Mouse (Mus musculus) cerebellum, postnatal 25 days (tissue): ENCODE results near the gene Gm21887.
"Not testable (repeated sequence)": the region's sequence is repeated elsewhere in the genome, so short reads cannot be mapped to it uniquely, and the experiment has no call there.

Source experiments
- DNase-seq, 2 experiments: peaks; one replicate each; pipeline ENCODE4 v3.0.0; 2021; ENCODE audit warnings: mixed read lengths in 2 of 2

Gm21887 gene

DNA sequence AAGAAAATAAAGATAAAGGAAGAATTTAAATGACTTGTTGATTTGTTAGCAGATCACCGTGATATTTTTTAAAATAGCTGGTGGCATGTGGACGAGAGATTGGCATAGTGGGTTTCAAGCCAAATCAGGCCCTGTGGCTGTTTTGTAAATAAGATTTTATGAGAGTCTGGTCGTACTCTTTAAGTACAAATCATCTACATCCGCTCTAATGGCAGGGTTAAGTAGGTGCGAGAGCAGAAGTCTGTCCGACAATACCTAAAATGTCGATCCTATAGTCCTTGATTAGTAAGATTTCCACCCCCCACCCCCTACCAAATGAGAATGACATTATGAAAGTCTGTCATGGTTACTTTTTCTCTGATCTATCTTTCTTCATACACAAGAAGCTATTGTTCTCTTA is 25.1 kb upstream of the Gm21887 start:
- DNase-seq: not testable (repeated sequence)

GRCm38 (mm10) chrX:169984853-169985252 is 24.6 kb upstream of the Gm21887 start:
- peak; percentile 11 to 22 for DNase-seq

DNA sequence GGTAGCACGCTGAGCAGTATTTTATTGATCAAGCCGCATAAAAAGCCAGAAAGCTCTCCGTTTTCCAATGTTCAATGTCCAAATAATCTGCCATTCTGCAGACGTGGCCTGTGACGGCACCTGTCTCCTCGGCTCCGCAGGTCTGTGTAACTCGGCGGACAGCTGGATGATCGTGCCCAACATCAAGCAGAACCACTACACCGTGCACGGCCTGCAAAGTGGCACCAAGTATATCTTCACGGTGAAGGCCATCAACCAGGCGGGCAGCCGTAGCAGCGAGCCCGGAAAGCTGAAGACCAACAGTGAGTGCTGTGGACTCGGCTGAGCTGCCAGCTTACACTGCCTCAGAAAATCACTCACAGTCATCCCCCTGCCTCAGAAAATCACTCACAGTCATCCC is 23.7 kb upstream of the Gm21887 start:
- DNase-seq: peak; percentile 44 to 64

- DNase-seq: peak; percentile 91 to 93
Observed at GRCm38 (mm10) chrX:169986519-169987367, 22.7 kb upstream of the Gm21887 start.

GRCm38 (mm10) chrX:169987368-169987837 is 22.1 kb upstream of the Gm21887 start:
- DNase-seq: peak; percentile 57 to 67

DNA sequence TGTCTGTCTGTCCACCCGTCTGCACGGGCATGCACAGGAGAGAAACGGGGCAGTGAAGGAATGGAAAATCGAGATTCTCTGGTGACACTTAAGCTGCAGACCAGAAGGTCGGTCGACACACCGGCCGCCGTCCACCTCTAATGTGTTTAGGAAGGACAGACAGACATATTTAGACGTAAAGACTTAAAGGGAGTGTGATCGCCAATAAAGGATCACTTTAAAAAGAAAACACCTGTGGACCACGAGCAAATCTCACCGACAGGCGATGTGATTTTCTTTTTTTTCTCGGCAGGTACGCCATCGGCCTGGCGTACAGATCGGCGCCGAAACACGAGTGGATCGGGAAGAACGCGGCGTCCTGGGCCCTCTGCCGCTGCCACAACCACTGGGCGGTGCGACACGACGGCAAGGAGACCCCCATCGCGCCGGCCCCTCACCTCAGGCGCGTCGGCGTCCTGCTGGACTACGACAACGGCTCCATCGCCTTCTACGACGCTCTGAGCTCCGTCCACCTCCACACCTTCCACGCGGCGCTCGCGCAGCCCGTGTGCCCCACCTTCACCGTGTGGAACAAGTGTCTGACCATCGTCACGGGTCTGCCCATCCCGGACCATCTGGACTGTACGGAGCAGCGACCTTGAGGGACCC is 20.8 kb upstream of the Gm21887 start:
- peak; percentile 40 to 62 for DNase-seq

GRCm38 (mm10) chrX:169989219-169989595 is 20.3 kb upstream of the Gm21887 start:
- DNase-seq: not testable (repeated sequence)

GRCm38 (mm10) chrX:169989691-169990631 is 19.5 kb upstream of the Gm21887 start:
- DNase-seq: peak; percentile 76 to 82

DNA sequence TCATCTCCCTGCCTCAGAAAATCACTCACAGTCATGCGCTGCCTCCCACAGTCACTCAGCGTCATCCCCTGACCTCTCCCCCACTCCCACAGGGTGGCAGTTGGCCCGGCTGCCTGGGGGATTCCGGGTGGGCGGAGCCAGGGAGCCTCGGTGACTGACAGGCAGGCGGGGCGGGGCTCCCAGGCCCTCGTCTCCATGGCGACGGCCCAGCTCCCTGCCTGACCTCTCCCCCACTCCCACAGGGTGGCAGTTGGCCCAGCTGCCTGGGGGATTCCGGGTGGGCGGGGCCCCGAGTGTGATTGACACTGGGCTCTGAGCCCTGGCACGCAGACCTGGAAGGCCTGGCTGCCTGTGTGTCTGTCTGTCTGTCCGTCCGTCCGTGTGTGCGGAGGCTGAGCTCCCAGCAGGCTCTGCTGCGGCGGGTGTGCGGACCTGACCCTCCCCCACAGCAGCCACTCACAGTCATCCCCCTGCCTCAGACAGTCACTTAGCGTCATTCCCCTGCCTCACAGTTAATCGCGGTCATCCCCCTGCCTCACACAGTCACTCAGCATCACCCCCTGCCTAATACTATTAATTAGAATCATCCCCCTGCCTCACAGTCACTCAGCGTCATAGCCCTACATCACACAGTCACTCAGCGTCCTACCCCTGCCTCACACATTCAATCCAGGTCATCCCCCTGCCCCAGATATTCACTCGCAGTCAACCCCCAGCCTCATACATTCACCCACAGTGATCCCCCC is 18.2 kb upstream of the Gm21887 start:
- peak; percentile 87 to 97 for DNase-seq

GRCm38 (mm10) chrX:169992086-169992930 is 17.2 kb upstream of the Gm21887 start:
- DNase-seq: peak; percentile 23 to 48

- peak in 1 of 2 experiments; percentile 38 for DNase-seq
Observed at GRCm38 (mm10) chrX:169992951-169993547, 16.4 kb upstream of the Gm21887 start.

DNA sequence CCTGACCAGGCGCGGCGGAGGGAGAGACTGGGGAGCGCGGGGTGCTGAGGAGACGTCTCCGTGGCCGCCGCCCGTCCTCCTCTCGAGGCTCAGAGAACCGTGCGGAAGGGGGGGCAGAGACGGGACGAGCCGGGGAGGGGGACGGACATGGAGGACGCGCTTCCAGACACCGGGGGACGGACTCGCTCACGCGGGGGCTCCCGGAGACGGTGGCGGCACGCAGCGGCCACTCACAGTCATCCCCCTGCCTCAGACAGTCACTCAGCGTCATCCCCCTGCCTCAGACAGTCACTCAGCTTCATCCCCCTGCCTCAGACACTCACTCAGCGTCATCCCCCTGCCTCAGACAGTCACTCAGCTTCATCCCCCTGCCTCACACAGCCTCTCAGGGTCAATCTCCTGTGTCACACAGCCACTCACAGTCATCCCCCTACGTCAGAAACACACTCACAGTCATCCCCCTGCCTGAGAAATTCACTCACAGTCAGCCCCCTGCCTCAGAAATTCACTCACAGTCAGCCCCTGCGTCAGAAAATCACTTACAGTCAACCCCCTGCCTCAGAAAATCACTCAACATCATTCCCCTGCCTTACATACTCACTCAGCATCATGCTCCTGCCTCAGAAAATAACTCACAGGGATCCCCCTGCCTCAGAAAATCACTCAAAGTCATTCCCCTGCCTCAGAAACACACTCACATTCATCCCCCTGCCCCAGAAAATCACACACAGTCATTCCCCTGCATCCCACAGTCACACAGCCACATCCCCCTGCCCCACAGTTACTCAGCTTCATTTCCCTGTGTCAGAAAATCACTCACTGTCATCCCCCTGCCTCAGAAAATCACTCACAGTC is 15.2 kb upstream of the Gm21887 start:
- peak in 1 of 2 experiments; percentile 63 for DNase-seq

GRCm38 (mm10) chrX:169994866-169995711 is 14.4 kb upstream of the Gm21887 start:
- DNase-seq: not testable (repeated sequence)

- not testable (repeated sequence) for DNase-seq
Observed at GRCm38 (mm10) chrX:169995909-169996521, 13.4 kb upstream of the Gm21887 start.

DNA sequence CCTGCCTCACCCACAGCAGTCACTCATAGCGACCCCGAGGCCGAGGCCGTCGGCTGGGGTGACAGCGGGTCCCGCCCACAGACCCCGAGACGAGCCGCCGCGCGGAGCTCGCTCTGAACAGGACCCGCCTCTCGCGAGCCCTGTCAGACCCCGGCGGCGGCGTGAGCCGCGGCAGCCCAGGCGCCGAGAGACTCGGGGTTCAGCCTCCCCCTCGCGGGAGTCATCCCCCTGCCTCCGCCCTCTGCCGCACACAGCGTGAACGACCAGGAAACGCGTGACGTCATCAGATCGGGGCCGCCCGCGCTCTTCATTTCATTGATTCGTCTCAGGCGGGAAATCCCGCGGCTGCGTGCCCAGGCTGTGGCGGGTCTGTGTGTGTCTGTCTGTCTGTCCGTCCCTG is 12.5 kb upstream of the Gm21887 start:
- DNase-seq: peak; percentile 72 to 88

DNA sequence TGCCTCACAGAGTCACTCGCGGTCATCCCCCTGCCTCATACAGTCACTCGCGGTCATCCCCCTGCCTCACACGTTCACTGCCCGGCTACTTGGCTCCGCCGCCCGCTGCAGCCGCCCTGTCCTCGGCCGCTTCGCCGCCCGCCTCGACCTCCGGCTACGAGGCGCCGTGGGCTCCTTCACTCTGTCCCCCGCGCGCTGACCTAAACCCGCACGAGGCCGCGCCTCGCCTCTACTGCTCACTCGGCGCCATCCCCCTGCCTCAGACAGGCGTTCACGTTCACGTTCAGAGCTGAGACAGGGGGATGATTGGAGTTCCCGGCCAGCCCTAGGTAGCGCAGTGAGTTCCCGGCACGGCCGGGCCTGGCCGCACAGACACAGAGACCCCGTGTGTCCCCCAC is 12.0 kb upstream of the Gm21887 start:
- peak in 1 of 2 experiments; percentile 84 for DNase-seq

DNA sequence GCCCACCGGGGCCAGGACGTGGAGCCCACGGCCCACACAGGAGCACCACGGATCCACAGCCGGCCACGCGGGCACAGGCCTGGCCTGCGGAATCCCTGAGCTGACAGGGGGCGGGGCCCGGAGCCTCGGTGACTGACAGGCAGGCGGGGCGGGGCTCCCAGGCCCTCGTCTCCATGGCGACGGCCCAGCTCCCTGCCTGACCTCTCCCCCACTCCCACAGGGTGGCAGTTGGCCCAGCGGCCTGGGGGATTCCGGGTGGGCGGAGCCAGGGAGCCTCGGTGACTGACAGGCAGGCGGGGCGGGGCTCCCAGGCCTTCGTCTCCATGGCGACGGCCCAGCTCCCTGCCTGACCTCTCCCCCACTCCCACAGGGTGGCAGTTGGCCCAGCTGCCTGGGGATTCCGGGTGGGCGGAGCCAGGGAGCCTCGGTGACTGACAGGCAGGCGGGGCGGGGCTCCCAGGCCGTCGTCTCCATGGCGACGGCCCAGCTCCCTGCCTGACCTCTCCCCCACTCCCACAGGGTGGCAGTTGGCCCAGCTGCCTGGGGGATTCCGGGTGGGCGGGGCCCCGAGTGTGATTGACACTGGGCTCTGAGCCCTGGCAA is 11.5 kb upstream of the Gm21887 start:
- DNase-seq: peak; percentile 97 to 100
